Mouse (Mus musculus) heart, postnatal 10 days (tissue): ENCODE measurements around the gene Mfsd10. TPM values are rescaled to one million over a fixed set of nuclear protein-coding genes. Genes with fewer than 3 reads are reported as not detected.
"Not testable (repeated sequence)": the region's sequence is repeated elsewhere in the genome, so short reads cannot be mapped to it uniquely, and the experiment has no call there.

Experiments used
- DNase-seq, 2 experiments: peaks; one replicate each; pipeline ENCODE4 v3.0.0; 2021
- intact Hi-C: fragments of 180-260 bp; cut with DNase I; formaldehyde crosslinking; loops from one replicate; pipeline ENCODE4 v1.15.1; 2025
- total RNA-seq, 2 experiments: library from RNA; stranded (reverse); gene quantifications; 2 replicates each; pipeline ENCODE4 v1.2.3; 2021

Mfsd10 gene
- total RNA-seq, 2 experiments from 2014 or later = 20.7 to 25.4 TPM

- intact Hi-C loops = no loop called here
- no peak for DNase-seq
Measured at GRCm38 (mm10) chr5:34608226-34608625, 28.8 kb downstream of the Mfsd10 start.

DNA sequence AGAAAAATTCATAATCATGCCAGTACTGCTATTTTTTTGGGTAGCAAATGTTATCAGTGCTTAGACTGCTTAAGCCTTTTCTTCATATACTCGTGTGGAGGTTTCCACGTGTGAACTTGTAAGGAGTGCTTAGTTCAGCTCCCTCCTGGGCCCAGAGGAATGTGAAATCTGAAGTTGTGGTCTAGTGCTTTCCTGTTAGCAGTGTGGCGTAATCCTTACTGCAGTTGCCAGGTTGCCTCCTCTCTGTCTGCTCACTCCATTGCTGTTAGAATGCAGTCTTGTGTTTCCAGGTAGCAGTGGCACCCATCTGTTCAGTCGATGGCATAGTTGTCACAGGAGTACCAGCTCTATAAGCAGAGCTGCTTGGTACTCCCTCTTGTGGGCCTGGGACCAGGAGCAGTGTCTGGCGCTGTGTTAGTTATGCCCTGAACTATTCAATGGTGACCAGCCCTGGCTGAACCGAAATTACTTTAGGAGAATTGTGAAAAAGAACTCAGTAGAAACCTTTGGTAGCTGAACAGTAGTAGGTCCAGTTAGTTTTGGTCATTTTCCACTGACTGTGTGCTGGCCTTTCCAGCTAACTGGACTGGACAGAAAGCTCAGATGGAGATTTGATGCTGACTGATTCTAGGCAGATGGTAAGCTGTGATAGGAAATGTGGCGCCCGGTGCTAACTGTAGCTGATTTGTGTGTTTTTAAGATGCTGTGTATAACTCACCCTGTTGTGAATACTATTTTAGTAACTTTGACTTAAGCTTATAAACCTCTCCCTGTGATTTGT lies 29.7 kb downstream of the Mfsd10 start:
- DNase-seq = no peak
- intact Hi-C loops = no loop called here

GRCm38 (mm10) chr5:34604576-34604975 lies 32.4 kb downstream of the Mfsd10 start:
- intact Hi-C loops = no loop called here
- DNase-seq = no peak

- DNase-seq = no peak
- intact Hi-C loops = loop anchor here (5.0 kb wide), 1 partner anchor 46 kb away; no protein-coding TSS in a partner anchor
Measured at GRCm38 (mm10) chr5:34593202-34593727, 43.7 kb downstream of the Mfsd10 start.

GRCm38 (mm10) chr5:34592666-34593065 lies 44.3 kb downstream of the Mfsd10 start:
- intact Hi-C loops = loop anchor here (5.0 kb wide), 1 partner anchor 45 kb away; no protein-coding TSS in a partner anchor
- DNase-seq = no peak

DNA sequence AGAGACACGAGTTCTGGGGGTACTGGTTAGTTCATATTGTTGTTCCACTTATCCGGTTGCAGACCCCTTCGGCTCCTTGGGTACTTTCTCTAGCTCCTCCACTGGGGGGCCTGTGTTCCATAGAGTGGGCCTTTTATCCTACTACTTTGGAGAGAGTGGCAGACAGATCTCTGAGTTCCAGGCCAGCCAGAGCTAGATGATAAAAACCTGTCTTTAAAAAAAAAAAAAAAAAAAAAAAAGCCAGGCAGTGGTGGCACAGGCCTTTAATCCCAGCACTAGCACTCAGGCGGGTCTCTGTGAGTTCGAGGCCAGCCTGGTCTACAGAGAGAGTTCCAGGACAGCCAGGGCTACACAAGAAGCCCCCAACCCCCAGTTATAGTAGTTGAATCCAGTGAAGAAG lies 44.8 kb downstream of the Mfsd10 start:
- not testable (repeated sequence) for DNase-seq
- intact Hi-C loops = loop anchor here (5.0 kb wide), 1 partner anchor 45 kb away; no protein-coding TSS in a partner anchor

- intact Hi-C loops = loop anchor here (5.0 kb wide), 1 partner anchor 44 kb away; no protein-coding TSS in a partner anchor
- DNase-seq = no peak
Measured at GRCm38 (mm10) chr5:34591388-34592004, 45.5 kb downstream of the Mfsd10 start.

- intact Hi-C loops = loop anchor here (5.0 kb wide), 1 partner anchor 43 kb away; no protein-coding TSS in a partner anchor
- no peak for DNase-seq
Measured at GRCm38 (mm10) chr5:34590702-34591101, 46.3 kb downstream of the Mfsd10 start.

- intact Hi-C loops = loop anchor here (5.0 kb wide), 1 partner anchor 43 kb away; no protein-coding TSS in a partner anchor
- DNase-seq = no peak
Measured at GRCm38 (mm10) chr5:34590059-34590458, 47.0 kb downstream of the Mfsd10 start.

DNA sequence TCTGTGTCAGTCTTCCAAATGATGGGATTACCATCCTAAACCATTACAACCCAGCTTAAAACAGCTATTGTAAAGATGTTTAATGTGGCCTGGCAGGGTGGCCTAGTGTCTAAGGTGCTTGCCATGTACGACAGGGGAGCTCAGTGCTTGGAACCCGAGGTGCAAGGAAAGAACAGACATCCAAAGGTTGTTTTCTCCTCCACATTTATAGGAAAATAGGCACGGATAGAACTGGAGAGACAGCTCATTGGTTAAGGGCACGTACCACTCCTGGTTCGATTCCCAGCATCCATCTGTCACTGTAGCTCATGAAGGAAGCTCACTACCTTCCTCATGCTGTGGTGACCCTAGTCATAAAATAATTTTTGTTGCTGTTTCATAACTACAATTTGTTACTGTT lies 49.1 kb downstream of the Mfsd10 start:
- no peak for DNase-seq
- intact Hi-C loops = no loop called here

- DNase-seq = no peak
- intact Hi-C loops = no loop called here
Measured at GRCm38 (mm10) chr5:34585216-34585615, 51.8 kb downstream of the Mfsd10 start.

Other genes with a start within 250 kb of the Mfsd10 start
- 1 to 10 TPM; 7.8 to 9.1 TPM for gene Tnip2, start 123.2 kb downstream of the Mfsd10 start, total RNA-seq
- gene Sh3bp2, start 111.4 kb downstream of the Mfsd10 start, total RNA-seq = 1 to 10 TPM; 3.6 to 6.7 TPM
- 100 to 1,000 TPM; 187 to 196 TPM for gene Add1, start 63.5 kb downstream of the Mfsd10 start, total RNA-seq
- gene Nop14, start 22.9 kb upstream of the Mfsd10 start, total RNA-seq = 10 to 100 TPM; 12.9 to 13.6 TPM
- 1 to 10 TPM; 2.1 to 2.3 TPM for gene Grk4, start 23.2 kb upstream of the Mfsd10 start, total RNA-seq
- 10 to 100 TPM; 16.2 to 17.1 TPM for gene Htt, start 124.5 kb upstream of the Mfsd10 start, total RNA-seq